Mouse (Mus musculus) adrenal gland (tissue): ENCODE results near the gene Thoc7.

Experiments used
- intact Hi-C: fragments of 180-260 bp; cut with DNase I; formaldehyde crosslinking; loops from one replicate; pipeline ENCODE4 v1.15.1; 2025

Gene Thoc7

GRCm38 (mm10) chr14:13944686-13945085 lies 17.0 kb downstream of the Thoc7 start:
- intact Hi-C loops, result no loop called here

GRCm38 (mm10) chr14:13934052-13934371 lies 27.6 kb downstream of the Thoc7 start:
- intact Hi-C loops, result no loop called here

- intact Hi-C loops, result no loop called here
Observed at GRCm38 (mm10) chr14:13933290-13934051, 28.2 kb downstream of the Thoc7 start.

- intact Hi-C loops, result loop anchor here (5.0 kb wide), 2 partner anchors 460 to 565 kb away; no protein-coding TSS in a partner anchor
Observed at GRCm38 (mm10) chr14:13917630-13918029, 44.0 kb downstream of the Thoc7 start.

- intact Hi-C loops, result loop anchor here (5.0 kb wide), 2 partner anchors 460 to 565 kb away; no protein-coding TSS in a partner anchor
Observed at GRCm38 (mm10) chr14:13917208-13917607, 44.4 kb downstream of the Thoc7 start.

- intact Hi-C loops, result loop anchor here (5.0 kb wide), 2 partner anchors 458 to 563 kb away; no protein-coding TSS in a partner anchor
Observed at GRCm38 (mm10) chr14:13915207-13915606, 46.4 kb downstream of the Thoc7 start.

GRCm38 (mm10) chr14:13914387-13915082 lies 47.1 kb downstream of the Thoc7 start, which contains the start of gene Gm281:
Gm281 (minus strand) TSS chr14:13914478.
- intact Hi-C loops, result loop anchor here (5.0 kb wide), 2 partner anchors 457 to 562 kb away; no protein-coding TSS in a partner anchor

- intact Hi-C loops, result no loop called here
Observed at GRCm38 (mm10) chr14:13910148-13910547, 51.5 kb downstream of the Thoc7 start.

- intact Hi-C loops, result no loop called here
Observed at GRCm38 (mm10) chr14:13907145-13907544, 54.5 kb downstream of the Thoc7 start.

GRCm38 (mm10) chr14:13906461-13906860 lies 55.2 kb downstream of the Thoc7 start:
- intact Hi-C loops, result no loop called here

- intact Hi-C loops, result loop anchor here (2.0 kb wide), 1 partner anchor 443 kb away; no protein-coding TSS in a partner anchor
Observed at GRCm38 (mm10) chr14:13901611-13902067, 60.0 kb downstream of the Thoc7 start.
